Mouse (Mus musculus): ENCODE results near the gene Clmp. TPM values are rescaled to one million over a fixed set of nuclear protein-coding genes. Genes with fewer than 3 reads are reported as not detected.

The Clmp gene
- 10 to 100 TPM; 24.3 to 28.4 (median 26.3) TPM for total RNA-seq (2022)

- DNase-seq (ENCODE audit: low spot score in 2 of 2) = no peak
Measured at GRCm38 (mm10) chr9:40685801-40686420, at the start of gene Clmp. Gene Clmp, plus strand, starts transcription at chr9:40685962.

DNA sequence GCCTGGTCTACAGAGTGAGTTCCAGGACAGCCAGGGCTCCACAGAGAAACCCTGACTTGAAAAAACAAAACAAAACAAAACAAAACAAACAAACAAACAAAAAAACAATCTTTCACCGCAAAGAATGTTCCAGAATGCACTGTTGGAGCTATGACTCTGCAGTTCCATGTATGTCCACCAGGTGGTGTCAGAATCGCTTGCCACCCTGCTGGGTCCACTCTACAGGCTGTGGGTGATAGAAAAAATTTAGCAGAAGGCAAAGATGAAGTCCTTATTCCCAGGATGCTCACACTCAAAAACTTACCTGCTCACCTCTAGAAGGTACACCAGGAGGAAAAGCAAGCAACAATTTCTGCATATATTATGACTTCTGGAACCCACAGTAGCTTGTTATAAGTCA lies 49.7 kb upstream of the Clmp start:
- DNase-seq (ENCODE audit: low spot score in 2 of 2) = peak in 1 of 2 experiments; percentile 73

DNA sequence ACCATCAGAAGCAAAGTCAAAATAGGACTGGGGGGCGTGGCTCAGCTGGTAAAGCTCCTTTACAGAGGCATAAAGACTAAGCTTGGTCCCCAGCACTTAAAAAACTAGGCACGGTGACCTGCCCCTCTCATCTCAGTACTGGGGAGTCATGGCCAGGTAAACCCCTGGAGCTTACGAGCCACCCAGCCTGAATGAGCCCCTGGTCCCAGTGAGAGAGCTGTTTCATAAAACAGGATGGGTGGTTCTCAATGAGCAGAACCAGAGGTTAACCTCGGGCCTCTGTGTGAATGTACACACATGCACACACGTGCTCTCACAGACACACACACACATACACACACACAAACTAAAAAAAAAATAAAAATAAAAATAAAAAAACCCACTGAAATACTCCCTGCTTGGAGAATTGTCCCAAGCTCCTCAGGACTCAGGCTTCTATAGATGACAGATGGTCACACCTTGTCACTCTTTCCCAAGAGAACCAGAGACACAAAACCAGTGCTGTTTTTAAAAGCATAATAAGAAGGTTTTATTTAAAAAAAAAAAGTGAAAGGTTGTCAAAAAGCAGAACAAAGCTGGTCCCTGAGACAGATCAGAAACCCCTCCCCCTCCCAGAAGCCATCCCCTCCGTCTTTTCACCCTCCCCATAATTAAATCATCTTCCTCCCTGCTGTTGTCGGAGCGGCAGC lies 47.9 kb upstream of the Clmp start:
- no peak for DNase-seq (ENCODE audit: low spot score in 2 of 2)

GRCm38 (mm10) chr9:40638394-40639049 lies 47.2 kb upstream of the Clmp start:
- no peak for DNase-seq (ENCODE audit: low spot score in 2 of 2)

- no peak for DNase-seq (ENCODE audit: low spot score in 2 of 2)
Measured at GRCm38 (mm10) chr9:40639536-40640187, 46.1 kb upstream of the Clmp start.

GRCm38 (mm10) chr9:40641318-40641717 lies 44.4 kb upstream of the Clmp start:
- no peak for DNase-seq (ENCODE audit: low spot score in 2 of 2)

- no peak for DNase-seq (ENCODE audit: low spot score in 2 of 2)
Measured at GRCm38 (mm10) chr9:40642470-40643220, 43.1 kb upstream of the Clmp start.

GRCm38 (mm10) chr9:40649444-40649843 lies 36.3 kb upstream of the Clmp start:
- no peak for DNase-seq (ENCODE audit: low spot score in 2 of 2)

GRCm38 (mm10) chr9:40649983-40650382 lies 35.8 kb upstream of the Clmp start:
- DNase-seq (ENCODE audit: low spot score in 2 of 2) = no peak

DNA sequence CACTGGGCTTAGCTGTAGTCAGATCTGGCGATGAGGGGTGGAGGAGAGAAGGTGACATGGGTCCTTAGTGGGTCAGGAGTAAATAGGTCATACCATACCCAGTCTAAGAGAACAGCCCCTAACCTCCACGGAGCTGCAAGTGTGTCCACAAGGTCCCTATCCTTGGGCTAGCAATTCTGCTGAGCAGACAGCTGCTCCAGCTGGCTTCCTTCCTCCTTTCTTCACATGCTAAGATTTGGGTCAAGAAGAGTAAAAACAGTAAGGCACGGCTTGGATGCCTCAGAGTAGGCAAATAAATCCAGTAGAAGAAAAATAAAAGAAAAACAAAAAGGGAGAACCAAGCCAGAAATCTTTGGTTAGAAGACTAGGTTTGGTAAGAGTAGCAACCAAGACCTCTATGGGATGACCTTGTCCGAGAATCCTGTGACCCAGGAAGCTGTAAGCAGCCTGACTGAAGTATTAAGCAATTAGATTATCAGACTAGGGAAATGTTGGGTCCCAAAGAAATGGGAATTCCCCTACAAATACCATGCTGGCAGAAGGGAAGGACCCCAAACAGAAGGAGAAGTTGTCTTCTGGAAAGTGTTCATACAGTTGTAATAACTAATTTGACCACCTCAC lies 34.4 kb upstream of the Clmp start:
- no peak for DNase-seq (ENCODE audit: low spot score in 2 of 2)

DNA sequence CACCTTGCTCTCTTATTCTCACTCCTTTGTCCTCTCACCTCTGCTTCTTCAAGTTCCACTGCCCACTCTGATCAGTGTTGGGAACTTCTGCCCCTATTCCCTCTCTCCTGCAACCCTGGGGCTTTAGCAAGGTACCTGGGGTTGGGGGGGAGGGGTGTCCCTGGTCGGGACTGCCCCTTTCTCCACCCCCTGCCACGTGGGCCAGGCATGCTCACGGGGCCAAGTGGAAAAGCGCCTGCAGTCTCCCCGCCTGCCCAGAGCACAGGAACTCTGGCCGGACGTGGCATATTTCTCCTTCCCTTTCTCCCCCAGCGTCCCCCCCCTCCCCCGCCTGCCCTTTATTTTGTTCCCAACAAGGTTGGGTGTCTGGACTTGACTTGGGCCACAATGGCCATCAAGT lies 33.0 kb upstream of the Clmp start:
- no peak for DNase-seq (ENCODE audit: low spot score in 2 of 2)

DNA sequence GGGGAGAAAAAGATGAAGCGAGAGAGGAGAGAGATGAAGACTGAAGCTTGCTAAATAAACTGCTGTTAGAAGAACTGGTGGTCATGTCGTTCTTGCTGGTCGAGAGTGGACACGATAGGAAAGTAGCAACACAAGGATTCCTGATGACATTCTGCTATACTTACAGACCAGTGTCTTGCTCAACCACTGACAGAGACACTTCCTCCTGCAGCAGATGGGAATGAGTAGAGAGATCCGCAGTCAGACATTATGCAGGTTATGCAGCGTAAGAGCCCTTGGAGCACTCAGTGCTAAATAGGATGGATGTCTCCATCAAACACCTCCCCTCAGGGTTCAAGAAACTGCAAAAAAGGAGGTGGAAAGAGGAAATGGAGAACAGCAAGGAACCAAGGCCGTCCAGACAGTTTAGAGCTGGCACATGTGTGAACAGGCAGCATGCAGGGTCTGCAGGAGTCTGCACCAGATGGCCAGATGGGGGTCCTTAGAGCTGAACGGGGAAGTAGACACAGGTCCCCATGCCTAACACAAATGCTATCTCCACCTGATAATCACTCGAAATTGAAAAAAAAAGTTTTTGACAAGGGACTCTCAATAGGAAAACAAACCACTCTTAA lies 19.5 kb upstream of the Clmp start:
- no peak for DNase-seq (ENCODE audit: low spot score in 2 of 2)

DNA sequence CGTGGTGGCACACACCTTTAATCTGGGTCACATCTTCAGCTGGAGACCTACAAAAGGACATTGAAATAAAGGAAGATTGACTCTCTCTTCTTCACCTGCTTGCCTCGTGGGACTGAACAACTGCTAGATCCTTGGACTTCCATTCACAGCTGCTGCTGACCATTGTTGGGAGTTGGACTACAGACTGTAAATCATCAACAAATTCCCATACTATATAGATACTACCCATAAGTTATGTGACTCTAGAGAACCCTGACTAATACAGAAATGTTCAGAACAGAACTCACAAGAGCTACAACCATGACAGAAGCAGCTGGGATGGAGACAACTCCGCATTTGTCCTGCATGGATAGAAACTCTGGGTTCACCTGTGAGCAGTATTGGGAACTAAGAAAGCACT lies 15.4 kb upstream of the Clmp start, which contains the start of gene Gm21915:
TSS of gene Gm21915 (plus strand) at position 301 of the 400 bp plus-strand sequence.
- no peak for DNase-seq (ENCODE audit: low spot score in 2 of 2)

DNA sequence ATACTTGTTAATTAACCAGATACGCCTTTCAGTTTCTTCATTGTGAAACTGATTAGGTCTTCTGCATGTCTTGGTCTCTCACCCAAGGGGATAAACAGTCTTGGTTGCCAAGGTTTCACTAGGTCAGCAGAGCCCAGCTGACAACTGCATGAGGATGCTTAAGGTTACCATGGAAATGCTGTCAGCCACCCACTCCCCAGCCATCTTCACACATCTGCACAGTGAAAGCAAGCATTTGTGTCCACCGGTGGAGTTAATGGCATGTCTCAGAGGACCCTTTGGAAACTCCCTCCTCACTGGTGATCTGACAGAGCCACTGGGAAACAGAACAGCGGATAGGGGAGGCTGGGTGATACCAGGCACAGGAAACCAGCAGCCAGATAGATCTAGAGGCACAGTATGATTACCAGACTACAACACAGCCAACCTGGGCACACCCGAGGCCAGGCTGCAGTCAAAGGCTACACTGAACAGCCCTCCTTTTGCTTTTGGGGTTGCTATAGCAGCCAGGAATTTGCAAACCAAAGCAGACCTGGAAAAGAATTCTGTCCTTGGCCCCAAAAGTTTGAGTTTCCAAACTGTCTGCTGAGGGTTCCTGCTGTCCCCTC lies 14.3 kb upstream of the Clmp start:
- no peak for DNase-seq (ENCODE audit: low spot score in 2 of 2)

GRCm38 (mm10) chr9:40675203-40675958 lies 10.4 kb upstream of the Clmp start:
- DNase-seq (ENCODE audit: low spot score in 2 of 2) = no peak

- DNase-seq (ENCODE audit: low spot score in 2 of 2) = no peak
Measured at GRCm38 (mm10) chr9:40678653-40679052, 7.1 kb upstream of the Clmp start.

- DNase-seq (ENCODE audit: low spot score in 2 of 2) = no peak
Measured at GRCm38 (mm10) chr9:40686421-40686899, 698 bp downstream of the Clmp start.

GRCm38 (mm10) chr9:40687053-40687452 lies 1.3 kb downstream of the Clmp start:
- no peak for DNase-seq (ENCODE audit: low spot score in 2 of 2)

GRCm38 (mm10) chr9:40687553-40687952 lies 1.8 kb downstream of the Clmp start:
- no peak for DNase-seq (ENCODE audit: low spot score in 2 of 2)

Measured in layer of hippocampus, adult 8-10 months (tissue).